Mouse (Mus musculus) MEL (cell line): Measurements from ENCODE around the gene Pgbd5. TPM values are rescaled to one million over a fixed set of nuclear protein-coding genes. Genes with fewer than 3 reads are reported as not detected.

Source experiments
- DNase-seq: peaks from one replicate; pipeline ENCODE4 v3.0.0; 2011; ENCODE audit warnings: low read depth, low spot score
- H3K27ac ChIP-seq: 2 replicates; pipeline ENCODE4 v1.5.1; 2012; ENCODE audit warnings: low read depth, mild to moderate bottlenecking, control low read depth, low read length, moderate library complexity; ENCODE audit not compliant: control insufficient read depth
- H3K27me3 ChIP-seq, 2 experiments: fragments of 150-350 bp in 1 of 2; sonication (generic) in 1 of 2; 2 replicates each; pipeline ENCODE4 v1.6.1; 2012; ENCODE audit warnings: low read length in 2 of 2, mild to moderate bottlenecking in 2 of 2, improper control_type of control experiment in 1 of 2, moderate library complexity in 1 of 2; ENCODE audit not compliant: insufficient read depth in 2 of 2, control insufficient read depth in 1 of 2
- H3K36me3 ChIP-seq, 2 experiments: 2 replicates each; pipeline ENCODE4 v1.6.1; 2012 to 2014; ENCODE audit warnings: low read length in 2 of 2, improper control_type of control experiment in 1 of 2, inconsistent platforms in 1 of 2, mild to moderate bottlenecking in 1 of 2; ENCODE audit not compliant: insufficient read depth in 2 of 2, control insufficient read depth in 1 of 2
- H3K4me1 ChIP-seq, 2 experiments: fragments of 150-350 bp in 1 of 2; sonication (generic) in 1 of 2; 2 replicates each; pipeline ENCODE4 v1.6.1; 2012; ENCODE audit warnings: low read length in 2 of 2, improper control_type of control experiment in 1 of 2, mild to moderate bottlenecking in 1 of 2; ENCODE audit not compliant: insufficient read depth in 2 of 2, control insufficient read depth in 1 of 2
- H3K4me3 ChIP-seq, 2 experiments: fragments of 150-350 bp in 1 of 2; sonication (generic) in 1 of 2; 2 replicates each; pipeline ENCODE4 v1.5.1; 2012; ENCODE audit warnings: low read depth in 2 of 2, low read length in 2 of 2, mild to moderate bottlenecking in 2 of 2, moderate library complexity in 2 of 2, control low read depth in 1 of 2, improper control_type of control experiment in 1 of 2; ENCODE audit not compliant: control insufficient read depth in 1 of 2, insufficient read depth in 1 of 2
- H3K79me2 ChIP-seq: 2 replicates; pipeline ENCODE4 v1.6.1; 2012; ENCODE audit warnings: mild to moderate bottlenecking, low read length, moderate library complexity; ENCODE audit not compliant: control insufficient read depth, poor library complexity, insufficient read depth
- H3K9ac ChIP-seq: 2 replicates; pipeline ENCODE4 v1.6.1; 2012; ENCODE audit warnings: low read depth, mild to moderate bottlenecking, control low read depth, low read length, moderate library complexity; ENCODE audit not compliant: control insufficient read depth, poor library complexity, severe bottlenecking
- H3K9me3 ChIP-seq: fragments of 150-350 bp; sonication (generic); replicated peaks from 2 replicates; pipeline ENCODE4 v1.6.1; 2012; ENCODE audit warnings: mild to moderate bottlenecking, low read length, improper control_type of control experiment, moderate library complexity; ENCODE audit not compliant: insufficient read depth
- CHD1 ChIP-seq: IDR thresholded peaks from 2 replicates; pipeline ENCODE4 v1.6.1; 2012; ENCODE audit warnings: low read depth, mild to moderate bottlenecking, inconsistent platforms, low read length, improper control_type of control experiment
- ELF1 ChIP-seq: IDR thresholded peaks from 2 replicates; pipeline ENCODE4 v1.6.1; 2014; ENCODE audit warnings: low read depth, mild to moderate bottlenecking, inconsistent platforms, low read length, improper control_type of control experiment, moderate library complexity
- GABPA ChIP-seq: IDR thresholded peaks from 2 replicates; pipeline ENCODE4 v1.6.1; 2012; ENCODE audit warnings: low read depth, mild to moderate bottlenecking, inconsistent platforms, low read length, improper control_type of control experiment, moderate library complexity
- GATA1 ChIP-seq: IDR thresholded peaks from 2 replicates; pipeline ENCODE4 v1.6.1; 2011; ENCODE audit warnings: low read depth, low read length, improper control_type of control experiment
- HCFC1 ChIP-seq: IDR thresholded peaks from 2 replicates; pipeline ENCODE4 v1.6.1; 2012; ENCODE audit warnings: low read depth, mild to moderate bottlenecking, inconsistent platforms, low read length, improper control_type of control experiment, moderate library complexity
- JUND ChIP-seq: IDR thresholded peaks from 2 replicates; pipeline ENCODE4 v1.6.1; 2011; ENCODE audit warnings: low read depth, mild to moderate bottlenecking, improper control_type of control experiment, low read length
- KAT2A ChIP-seq: conservative IDR thresholded peaks from 2 replicates; pipeline ENCODE4 v1.6.1; 2012; ENCODE audit warnings: low read depth, low read length, improper control_type of control experiment, inconsistent platforms
- MAFK ChIP-seq: IDR thresholded peaks from 2 replicates; pipeline ENCODE4 v1.6.1; 2011; ENCODE audit warnings: low read depth, mild to moderate bottlenecking, low read length, improper control_type of control experiment, borderline replicate concordance
- MXI1 ChIP-seq: IDR thresholded peaks from 2 replicates; pipeline ENCODE4 v1.6.1; 2011; ENCODE audit warnings: mild to moderate bottlenecking, low read depth, low read length, improper control_type of control experiment
- MYB ChIP-seq: IDR thresholded peaks from 2 replicates; pipeline ENCODE4 v1.6.1; 2011; ENCODE audit warnings: mild to moderate bottlenecking, low read depth, low read length, improper control_type of control experiment
- POLR2A ChIP-seq, 2 experiments: IDR thresholded peaks; 2 replicates each; pipeline ENCODE4 v1.6.1; 2011 to 2012; ENCODE audit warnings: low read length in 2 of 2, mild to moderate bottlenecking in 2 of 2, control low read depth in 1 of 2, improper control_type of control experiment in 1 of 2, low read depth in 1 of 2, moderate library complexity in 1 of 2; ENCODE audit not compliant: control insufficient read depth in 1 of 2, insufficient read depth in 1 of 2, poor library complexity in 1 of 2
- POLR2AphosphoS2 ChIP-seq: IDR thresholded peaks from 2 replicates; pipeline ENCODE4 v1.6.1; 2011; ENCODE audit warnings: low read length, improper control_type of control experiment
- POLR2AphosphoS5 ChIP-seq: IDR thresholded peaks from 2 replicates; pipeline ENCODE4 v1.6.1; 2012; ENCODE audit warnings: low read depth, borderline replicate concordance, mild to moderate bottlenecking, inconsistent platforms, low read length, moderate library complexity, mixed read lengths
- RCOR1 ChIP-seq: IDR thresholded peaks from 2 replicates; pipeline ENCODE4 v1.6.1; 2012; ENCODE audit warnings: low read depth, mild to moderate bottlenecking, inconsistent platforms, low read length, improper control_type of control experiment
- SIN3A ChIP-seq: IDR thresholded peaks from 2 replicates; pipeline ENCODE4 v1.6.1; 2012; ENCODE audit warnings: low read length, improper control_type of control experiment, inconsistent platforms
- TAL1 ChIP-seq: IDR thresholded peaks from 2 replicates; pipeline ENCODE4 v1.6.1; 2012; ENCODE audit warnings: mild to moderate bottlenecking, inconsistent platforms, low read length, moderate library complexity, mixed read lengths
- TBP ChIP-seq: IDR thresholded peaks from 2 replicates; pipeline ENCODE4 v1.8.0; 2011; ENCODE audit warnings: low read depth, low read length, improper control_type of control experiment
- TCF12 ChIP-seq: IDR thresholded peaks from 2 replicates; pipeline ENCODE4 v1.6.1; 2014; ENCODE audit warnings: low read depth, mild to moderate bottlenecking, inconsistent platforms, low read length, improper control_type of control experiment, moderate library complexity
- UBTF ChIP-seq: IDR thresholded peaks from 2 replicates; pipeline ENCODE4 v1.6.1; 2012; ENCODE audit warnings: low read depth, mild to moderate bottlenecking, inconsistent platforms, low read length, improper control_type of control experiment, moderate library complexity, borderline replicate concordance; ENCODE audit not compliant: insufficient read depth
- USF1 ChIP-seq: IDR thresholded peaks from 2 replicates; pipeline ENCODE4 v1.6.1; 2014; ENCODE audit warnings: low read depth, mild to moderate bottlenecking, inconsistent platforms, low read length, improper control_type of control experiment, moderate library complexity
- USF2 ChIP-seq, 2 experiments: IDR thresholded peaks; 2 replicates each; pipeline ENCODE4 v1.6.1; 2011 to 2012; ENCODE audit warnings: improper control_type of control experiment in 2 of 2, low read length in 2 of 2, borderline replicate concordance in 1 of 2, inconsistent platforms in 1 of 2, low read depth in 1 of 2, mild to moderate bottlenecking in 1 of 2; ENCODE audit not compliant: insufficient read depth in 1 of 2
- ZC3H11A ChIP-seq: IDR thresholded peaks from 2 replicates; pipeline ENCODE4 v1.6.1; 2012; ENCODE audit warnings: low read depth, mild to moderate bottlenecking, inconsistent platforms, low read length, improper control_type of control experiment
- ZNF384 ChIP-seq: IDR thresholded peaks from 2 replicates; pipeline ENCODE4 v1.6.1; 2012; ENCODE audit warnings: low read depth, mild to moderate bottlenecking, inconsistent platforms, low read length, improper control_type of control experiment
- polyA plus RNA-seq, 2 experiments: library from polyadenylated mRNA; stranded (reverse) in 1 of 2; unstranded in 1 of 2; fragments of >175 nt in 1 of 2; fragments of >200 nt in 1 of 2; gene quantifications; 2 replicates each; pipeline versions ENCODE4 v1.2.1 to v1.2.4; 2012; ENCODE audit warnings: low replicate concordance in 2 of 2, low read depth in 1 of 2; ENCODE audit not compliant: insufficient read length in 2 of 2, insufficient read depth in 1 of 2, missing spikeins in 1 of 2
- total RNA-seq: library from RNA; depleted of rRNA; stranded (reverse); fragments of 300-350 nt; gene quantifications from 2 replicates; pipeline ENCODE4 v1.2.3, GENCODE M21; 2012

The Pgbd5 gene
- total and polyA plus RNA-seq, 3 experiments: not detected

- no peak for TF ChIP-seq MYB
- no peak for TF ChIP-seq TBP
- TF ChIP-seq ZNF384: no peak
- no peak for TF ChIP-seq TCF12
- TF ChIP-seq HCFC1: no peak
- TF ChIP-seq ZC3H11A: no peak
- TF ChIP-seq POLR2A (IDR thresholded peaks at IDR 0.05; ENCODE audit: control insufficient read depth in 1 of 2, insufficient read depth in 1 of 2, low read depth in 1 of 2, low read length in 2 of 2, poor library complexity in 1 of 2): no peak
- TF ChIP-seq POLR2AphosphoS5: no peak
- no peak for TF ChIP-seq JUND
- TF ChIP-seq GABPA: no peak
- no peak for TF ChIP-seq CHD1
- TF ChIP-seq KAT2A: no peak
- TF ChIP-seq MXI1: no peak
- TF ChIP-seq MAFK: no peak
- TF ChIP-seq USF1: no peak
- TF ChIP-seq, all 39 proteins: peak for 0
- H3K79me2 ChIP-seq: no peaks in the 10 kb centered on the region
- no peak for DNase-seq
- no peak overlapping the region for H3K9ac ChIP-seq
- no peak overlapping the region for H3K27ac ChIP-seq
- H3K9me3 ChIP-seq: no peaks in the 10 kb centered on the region
- H3K4me1 ChIP-seq: no peaks in the 10 kb centered on the region
- H3K36me3 ChIP-seq: no peaks in the 10 kb centered on the region
- H3K4me3 ChIP-seq: no peak overlapping the region
- H3K27me3 ChIP-seq: no peaks in the 10 kb centered on the region
Measured at GRCm38 (mm10) chr8:124395392-124395791, 44.1 kb downstream of the Pgbd5 start.

- H3K9ac ChIP-seq: no peak overlapping the region
- no peak for DNase-seq
- H3K9me3 ChIP-seq: no peaks in the 10 kb centered on the region
- no peak overlapping the region for H3K27ac ChIP-seq
- no peaks in the 10 kb centered on the region for H3K4me1 ChIP-seq
- no peaks in the 10 kb centered on the region for H3K79me2 ChIP-seq
- no peaks in the 10 kb centered on the region for H3K27me3 ChIP-seq
- H3K4me3 ChIP-seq: no peak overlapping the region
- TF ChIP-seq POLR2AphosphoS2 (no peak), TAL1 (no peak), SIN3A (no peak), USF2 (IDR thresholded peaks at IDR 0.05; ENCODE audit: borderline replicate concordance in 1 of 2, insufficient read depth in 1 of 2, low read depth in 1 of 2, low read length in 2 of 2) (no peak), RCOR1 (no peak), GATA1 (no peak), POLR2A (IDR thresholded peaks at IDR 0.05; ENCODE audit: control insufficient read depth in 1 of 2, insufficient read depth in 1 of 2, low read depth in 1 of 2, low read length in 2 of 2, poor library complexity in 1 of 2) (no peak), UBTF (no peak), POLR2AphosphoS5 (no peak), CHD1 (no peak), ELF1 (no peak)
- H3K36me3 ChIP-seq: no peaks in the 10 kb centered on the region
Measured at GRCm38 (mm10) chr8:124394951-124395350, 44.5 kb downstream of the Pgbd5 start.
